Mouse (Mus musculus) common myeloid progenitor, adult 5-6 weeks (primary cell): ENCODE measurements around the gene Sap30. TPM values are rescaled to one million over a fixed set of nuclear protein-coding genes. Genes with fewer than 3 reads are reported as not detected.

Source experiments
- ATAC-seq: replicated peaks from 2 replicates; pipeline ENCODE4 v1.8.0; 2016; ENCODE audit warnings: low read depth, mild to moderate bottlenecking, moderate TSS enrichment, inconsistent platforms; ENCODE audit not compliant: poor library complexity, severe bottlenecking
- total RNA-seq: library from RNA; stranded (forward); fragments of 200-1000, 187-1606 nt; gene quantifications from 2 replicates; pipeline ENCODE4 v1.2.3, GENCODE M21; 2017

The Sap30 gene
- total RNA-seq, 1 experiment from 2014 or later = 70.1 TPM

DNA sequence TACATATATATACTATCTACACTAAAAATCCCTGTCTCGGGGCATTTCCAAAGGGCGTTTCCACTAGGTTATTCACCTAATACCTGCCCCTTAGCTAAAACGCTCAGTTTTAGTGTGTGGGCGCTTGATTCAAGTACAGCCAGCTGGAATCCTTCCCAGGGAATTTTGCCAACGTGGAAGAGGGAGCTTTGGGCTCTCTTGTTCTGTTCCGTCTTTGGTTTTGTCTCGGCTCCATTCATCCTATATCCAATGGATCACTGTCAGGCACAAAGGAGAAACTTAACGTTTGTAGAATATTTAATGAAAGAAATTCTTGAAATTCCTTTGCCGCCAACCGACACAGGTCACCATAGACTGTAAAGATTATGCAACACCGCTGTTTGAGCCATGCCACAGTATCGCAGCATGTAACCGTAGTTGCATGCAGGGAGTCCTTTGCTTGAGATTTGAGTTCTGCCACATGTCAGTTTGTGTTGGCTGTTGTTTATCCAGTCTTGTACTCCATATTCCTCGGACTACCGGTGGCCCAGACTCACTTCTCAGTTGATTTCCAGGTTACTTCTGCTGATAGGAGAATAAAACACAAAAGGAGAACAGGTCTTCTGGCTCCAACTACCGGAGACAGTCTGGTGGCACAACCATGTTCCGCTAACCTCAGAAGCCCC lies 11.3 kb upstream of the Sap30 start:
- no peak for ATAC-seq

DNA sequence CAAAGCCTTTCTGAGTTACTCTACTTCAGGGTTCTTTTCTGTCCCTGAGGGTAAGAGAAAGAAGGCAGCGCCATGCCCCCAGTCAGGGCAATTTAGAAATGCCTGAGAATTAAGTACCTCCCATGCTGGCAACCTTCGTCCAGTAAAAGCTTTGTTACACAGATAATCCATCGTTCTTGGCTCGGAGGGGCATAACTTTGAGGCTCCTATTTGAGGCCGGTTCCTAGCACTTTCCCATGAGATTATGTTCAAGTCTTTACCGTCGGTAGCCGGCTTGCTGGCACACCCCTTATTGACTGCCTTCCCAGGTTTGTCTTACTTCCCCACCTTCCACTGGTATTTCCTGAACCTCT lies 10.8 kb upstream of the Sap30 start:
- no peak for ATAC-seq

GRCm38 (mm10) chr8:57491873-57492272 lies 4.2 kb upstream of the Sap30 start:
- no peak for ATAC-seq

DNA sequence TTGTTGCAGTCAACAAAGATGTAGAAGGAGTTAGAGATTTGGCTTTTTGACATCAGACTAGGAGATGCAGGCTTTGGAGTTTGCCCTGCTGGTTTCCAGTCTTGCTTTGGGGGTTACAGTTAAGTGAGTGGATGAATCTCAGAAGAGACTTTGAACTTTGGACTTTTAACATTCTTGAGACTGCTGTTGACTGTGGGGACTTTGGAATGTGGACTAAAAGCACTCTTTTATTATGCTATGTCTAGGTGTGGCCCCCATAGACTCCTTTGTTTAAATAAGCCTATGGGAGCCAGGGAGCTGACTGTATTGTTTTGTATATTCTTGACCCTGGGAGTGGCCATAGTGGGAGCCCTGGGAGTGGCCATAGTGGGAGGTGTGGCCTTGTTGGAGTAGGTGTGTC lies 2.2 kb upstream of the Sap30 start:
- no peak for ATAC-seq

- ATAC-seq = no peak
Measured at GRCm38 (mm10) chr8:57489366-57489765, 1.7 kb upstream of the Sap30 start.

DNA sequence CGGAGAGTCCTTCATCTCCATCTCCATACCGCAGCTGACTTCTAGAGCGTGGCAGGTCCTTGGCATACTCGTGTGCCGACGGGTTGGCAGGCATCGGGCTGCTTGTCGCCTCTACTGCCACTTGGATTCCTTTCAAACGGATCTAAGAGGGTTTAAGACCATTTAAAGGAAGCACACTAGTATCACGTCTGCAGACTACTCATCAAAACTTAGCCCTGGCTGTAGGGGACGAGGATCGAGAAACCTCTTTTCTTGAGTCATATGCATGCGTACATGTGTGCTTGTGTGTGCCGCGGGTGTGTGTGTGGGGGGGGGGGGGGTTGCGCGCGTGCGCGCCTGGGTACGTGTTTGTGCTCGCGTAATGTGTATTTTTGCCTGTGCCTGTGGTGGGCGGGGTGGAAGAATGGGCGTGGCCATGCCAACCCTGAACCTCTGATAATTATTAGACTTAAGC lies 679 bp upstream of the Sap30 start:
- peak; percentile 48 for ATAC-seq

DNA sequence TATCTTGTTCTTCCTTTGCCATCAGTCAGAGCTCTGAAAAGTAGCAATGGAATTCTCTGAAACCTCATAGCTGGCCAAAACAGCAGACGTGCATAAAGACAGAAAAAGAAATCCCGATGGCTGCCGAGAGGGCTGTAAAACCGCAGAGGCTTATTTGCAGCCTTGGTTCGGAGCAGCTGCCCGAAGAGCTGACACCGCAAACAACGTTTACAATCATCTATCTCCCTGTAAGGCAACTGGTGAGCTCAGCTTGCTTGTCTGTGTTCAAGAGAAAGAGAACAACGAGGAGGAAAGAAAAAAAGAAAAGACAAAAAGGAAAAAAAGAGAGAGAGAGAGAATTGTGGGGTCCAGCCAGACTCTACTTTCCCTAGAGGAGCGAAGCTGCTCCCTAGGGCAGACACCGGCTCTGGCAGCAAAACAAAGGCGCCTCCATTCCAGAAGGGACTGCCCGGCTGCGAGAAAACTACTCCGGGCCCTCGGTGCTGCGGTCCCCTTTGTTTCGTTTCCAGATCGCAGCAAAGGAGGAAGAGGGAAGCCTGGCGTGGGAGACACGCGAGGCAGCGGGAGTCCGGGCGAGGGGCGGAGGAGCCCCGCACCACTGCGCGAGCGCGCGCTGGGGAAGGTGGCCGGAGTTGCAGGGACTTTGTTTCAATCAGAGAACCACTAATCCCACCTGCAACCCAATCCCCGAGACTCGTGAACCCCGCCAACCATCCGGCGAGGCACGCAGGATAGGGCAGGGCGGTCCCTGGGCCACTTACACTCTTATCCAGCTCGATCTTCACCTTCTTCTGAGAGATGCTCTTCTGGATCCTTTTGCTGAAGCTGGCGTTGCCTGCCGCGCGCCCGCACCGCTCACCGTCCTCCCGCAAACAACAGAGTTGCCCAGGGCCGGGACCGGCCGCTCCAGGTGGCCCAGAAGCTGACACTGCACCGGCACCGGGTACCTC lies 894 bp downstream of the Sap30 start:
- ATAC-seq = peak; percentile 16

DNA sequence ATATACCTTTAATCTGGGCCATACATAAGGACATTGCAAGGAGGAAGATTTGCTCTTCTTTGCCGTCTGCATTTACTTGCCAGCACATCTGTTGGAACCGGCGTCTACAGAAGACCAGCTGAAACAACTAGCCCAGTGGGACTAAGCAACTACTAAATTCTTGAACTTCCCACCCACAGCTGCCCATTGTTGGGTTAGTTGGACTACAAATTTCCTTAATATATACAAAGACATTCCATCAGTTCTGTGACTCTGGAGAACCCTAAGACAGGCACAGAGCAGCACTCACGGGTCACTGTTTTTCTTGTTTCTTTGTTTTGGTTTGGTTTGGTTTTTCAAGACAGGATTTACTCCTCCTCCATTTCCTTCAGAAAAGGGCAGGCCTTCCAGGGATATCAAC lies 7.1 kb downstream of the Sap30 start:
- ATAC-seq = no peak

- no peak for ATAC-seq
Measured at GRCm38 (mm10) chr8:57479700-57480099, 8.0 kb downstream of the Sap30 start.

- ATAC-seq = peak; percentile 45; the same call in 1 of the 2 replicates
Measured at GRCm38 (mm10) chr8:57478406-57478805, 9.3 kb downstream of the Sap30 start.

- ATAC-seq = no peak
Measured at GRCm38 (mm10) chr8:57473751-57474150, 13.9 kb downstream of the Sap30 start.

GRCm38 (mm10) chr8:57470863-57471262 lies 16.8 kb downstream of the Sap30 start:
- ATAC-seq = no peak

- ATAC-seq = peak; percentile 86
Measured at GRCm38 (mm10) chr8:57468624-57469023, 19.0 kb downstream of the Sap30 start.

GRCm38 (mm10) chr8:57463757-57464156 lies 23.9 kb downstream of the Sap30 start:
- ATAC-seq = no peak

DNA sequence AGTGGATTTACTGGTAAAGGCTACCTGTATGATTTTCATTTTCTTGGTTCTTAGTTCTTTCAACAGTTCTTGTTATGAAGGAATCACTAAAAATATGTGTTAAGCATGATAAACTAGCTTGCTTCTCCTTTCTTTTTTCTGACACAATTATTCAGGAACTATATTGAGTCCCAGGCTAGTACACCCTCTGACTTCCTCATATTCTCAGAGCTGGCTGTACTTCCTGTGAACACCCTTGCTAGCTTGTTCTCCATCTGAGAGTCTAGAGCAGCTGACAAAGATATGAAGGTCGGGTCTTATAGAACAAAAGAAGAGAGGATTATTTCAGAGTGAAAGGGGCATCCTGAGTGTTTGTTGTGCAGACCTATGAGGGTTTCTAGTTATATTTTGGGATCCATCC lies 24.8 kb downstream of the Sap30 start:
- peak; percentile 100 for ATAC-seq

- no peak for ATAC-seq
Measured at GRCm38 (mm10) chr8:57457942-57458341, 29.7 kb downstream of the Sap30 start.

DNA sequence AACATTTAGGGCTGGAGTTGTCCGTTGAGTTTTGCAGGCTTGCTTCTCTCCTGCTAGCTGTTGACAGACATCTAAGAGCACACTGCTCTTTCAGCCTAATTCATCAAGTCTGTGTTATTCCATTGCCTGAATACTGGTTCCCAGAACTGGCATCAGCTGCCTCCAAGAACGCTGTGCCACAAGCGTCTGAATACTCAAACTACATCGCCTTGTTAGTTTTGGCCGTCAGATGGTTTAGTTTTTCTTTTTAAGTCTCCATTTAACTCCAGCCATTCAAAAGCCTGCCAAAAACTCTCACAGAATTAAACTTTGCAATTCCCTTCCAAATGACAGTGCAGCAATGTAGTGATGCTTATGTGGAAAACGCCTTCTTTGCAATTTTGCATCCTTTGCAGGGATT lies 30.5 kb downstream of the Sap30 start:
- ATAC-seq = no peak

- ATAC-seq = no peak
Measured at GRCm38 (mm10) chr8:57455765-57456164, 31.9 kb downstream of the Sap30 start, which contains the start of gene Scrg1. Gene Scrg1, plus strand, starts transcription at chr8:57455923.

GRCm38 (mm10) chr8:57453361-57453760 lies 34.3 kb downstream of the Sap30 start:
- ATAC-seq = no peak

DNA sequence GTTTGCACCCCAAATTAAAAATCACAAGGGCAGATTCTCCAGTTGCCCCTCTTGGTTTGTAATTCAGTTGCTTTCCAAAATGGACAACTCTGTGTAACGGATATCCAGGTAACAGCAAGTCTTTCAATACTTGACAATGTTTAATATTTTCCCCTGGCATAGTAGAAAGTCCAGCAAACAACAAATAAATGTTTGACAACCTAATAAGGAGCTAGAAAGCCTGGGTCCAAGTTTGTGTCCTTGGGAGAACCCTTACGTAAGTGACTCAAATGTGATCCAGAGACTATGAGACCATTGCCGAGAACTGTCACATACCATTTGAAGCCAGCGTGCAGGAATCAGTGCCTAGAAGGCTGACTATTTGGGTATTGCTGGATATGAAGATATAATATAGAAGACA lies 35.8 kb downstream of the Sap30 start:
- ATAC-seq = no peak

- ATAC-seq = no peak
Measured at GRCm38 (mm10) chr8:57450726-57451125, 36.9 kb downstream of the Sap30 start.
